Mouse (Mus musculus) spleen, adult 2 months (tissue): Measurements from ENCODE around the gene Gstcd. TPM values are rescaled to one million over a fixed set of nuclear protein-coding genes. Genes with fewer than 3 reads are reported as not detected.

Experiments used
- DNase-seq, 2 experiments: peaks; one replicate each; pipeline versions ENCODE4 v3.0.0 to v3.0.0-alpha.2; 2012 to 2021; ENCODE audit warnings: low spot score in 2 of 2, low read depth in 1 of 2
- H3K27ac ChIP-seq: fragments of 200-500 bp; 2 replicates; pipeline ENCODE4 v1.5.1; 2012; ENCODE audit warnings: low read length, inconsistent platforms; ENCODE audit not compliant: insufficient read depth
- H3K27me3 ChIP-seq: fragments of 200-500 bp; 2 replicates; pipeline ENCODE4 v1.6.1; 2012; ENCODE audit warnings: mild to moderate bottlenecking, moderate library complexity, low read length, inconsistent platforms; ENCODE audit not compliant: control insufficient read depth, insufficient read depth
- H3K36me3 ChIP-seq: fragments of 200-500 bp; 2 replicates; pipeline ENCODE4 v1.6.1; 2012; ENCODE audit warnings: mild to moderate bottlenecking, low read length, inconsistent platforms; ENCODE audit not compliant: control insufficient read depth, insufficient read depth
- H3K4me1 ChIP-seq: fragments of 200-500 bp; 2 replicates; pipeline ENCODE4 v1.6.1; 2011; ENCODE audit warnings: inconsistent platforms; ENCODE audit not compliant: control insufficient read depth, insufficient read depth, insufficient read length
- H3K4me3 ChIP-seq: fragments of 200-500 bp; 2 replicates; pipeline ENCODE4 v1.5.1; 2011; ENCODE audit warnings: mild to moderate bottlenecking, inconsistent platforms; ENCODE audit not compliant: insufficient read depth, insufficient read length; ENCODE audit errors: extremely low read depth
- CTCF ChIP-seq: fragments of 200-500 bp; IDR thresholded peaks from 2 replicates; pipeline ENCODE4 v1.5.1; 2011; ENCODE audit warnings: mild to moderate bottlenecking, inconsistent platforms; ENCODE audit not compliant: insufficient read depth, insufficient read length, insufficient replicate concordance; ENCODE audit errors: extremely low read depth
- POLR2A ChIP-seq: fragments of 200-500 bp; IDR thresholded peaks from 2 replicates; pipeline ENCODE4 v1.6.1; 2011; ENCODE audit warnings: low read depth, low read length, inconsistent platforms
- WGBS: fragments of 180-500 bp; shearing (Covaris S2); methylation state at CpG from one replicate; pipeline ENCODE4 v1.1.7; 2018; 5-methylcytosine and 5-hydroxymethylcytosine counted together
- polyA plus RNA-seq: library from polyadenylated mRNA; depleted of rRNA; stranded (reverse); fragments of >200 nt; gene quantifications from 2 replicates; pipeline ENCODE4 v1.2.3, GENCODE M21; 2012

The Gstcd gene
- polyA plus RNA-seq, 1 experiment, result 2.5 TPM

DNA sequence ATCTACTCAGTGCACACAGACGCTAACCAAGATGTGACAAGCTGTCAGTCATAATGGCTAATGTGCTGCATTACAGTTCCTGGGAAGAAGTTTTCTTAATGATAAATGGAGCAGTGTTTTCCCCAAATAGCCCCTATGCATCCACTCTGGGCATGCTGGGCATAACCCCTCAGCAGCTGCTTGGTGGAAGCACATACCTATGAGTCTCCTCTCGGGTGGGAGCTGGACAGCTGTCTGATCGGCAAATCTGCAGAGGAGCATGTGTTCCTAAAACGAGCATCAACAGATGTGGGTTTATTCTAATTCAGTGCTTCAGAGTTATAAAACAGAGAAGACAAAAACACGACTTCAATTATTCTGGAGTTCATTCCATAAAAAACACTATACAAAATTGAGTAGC is 105.6 kb downstream of the Gstcd start:
- TF ChIP-seq POLR2A (no peak), CTCF (no peak)
- no peaks in the 10 kb centered on the region for H3K4me1 ChIP-seq
- no peak overlapping the region for H3K4me3 ChIP-seq
- no peaks in the 10 kb centered on the region for H3K27me3 ChIP-seq
- WGBS, result 93% methylated on average over 5 of the region's 5 CpGs
- H3K27ac ChIP-seq, result no peak overlapping the region
- no peak for DNase-seq
- H3K36me3 ChIP-seq, result peaks cover 5% of the 10 kb centered on the region

DNA sequence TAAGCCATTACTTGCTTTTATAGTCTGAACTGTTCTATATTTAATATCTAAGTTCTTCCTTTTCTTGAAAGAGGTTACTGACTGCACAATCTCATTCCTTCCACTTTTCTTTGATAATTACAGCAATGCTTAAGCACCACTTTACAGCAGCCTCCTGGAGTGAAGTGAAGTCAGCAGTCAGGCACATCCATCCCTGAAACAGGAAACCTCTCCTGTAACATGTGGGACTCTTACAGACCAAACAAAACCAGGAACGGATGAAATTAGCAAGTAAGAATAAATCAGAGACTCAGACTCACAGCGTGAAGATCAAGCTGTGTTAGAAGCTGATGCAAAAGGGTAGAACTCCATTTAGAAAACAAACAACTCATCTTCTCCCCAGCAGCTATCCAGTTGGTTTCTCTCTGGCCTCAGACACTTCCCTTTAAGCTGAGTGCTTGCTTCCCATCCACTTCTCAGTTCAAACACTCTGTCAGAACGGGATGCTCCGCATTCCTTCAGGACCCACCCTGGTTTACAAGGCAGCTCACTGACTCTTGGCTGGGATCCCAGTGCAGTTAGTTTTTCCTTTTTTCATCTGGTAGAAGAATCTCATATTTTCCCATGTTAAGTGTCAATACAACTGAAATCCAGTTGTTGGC is 107.9 kb downstream of the Gstcd start:
- 90% methylated on average over 4 of the region's 4 CpGs for WGBS
- H3K4me1 ChIP-seq, result no peaks in the 10 kb centered on the region
- H3K27me3 ChIP-seq, result no peaks in the 10 kb centered on the region
- TF ChIP-seq CTCF (no peak), POLR2A (no peak)
- no peak overlapping the region for H3K27ac ChIP-seq
- peaks cover 7% of the 10 kb centered on the region for H3K36me3 ChIP-seq
- no peak for DNase-seq
- no peak overlapping the region for H3K4me3 ChIP-seq

GRCm38 (mm10) chr3:132981968-132982367 is 109.9 kb downstream of the Gstcd start:
- WGBS, result 96% methylated on average over 2 of the region's 2 CpGs
- DNase-seq, result no peak
- Histone ChIP-seq H3K27ac (no peak overlapping the region), H3K4me1 (no peaks in the 10 kb centered on the region), H3K36me3 (peaks cover 5% of the 10 kb centered on the region), H3K4me3 (no peak overlapping the region), H3K27me3 (no peaks in the 10 kb centered on the region)
- no peak for TF ChIP-seq POLR2A
- no peak for TF ChIP-seq CTCF

DNA sequence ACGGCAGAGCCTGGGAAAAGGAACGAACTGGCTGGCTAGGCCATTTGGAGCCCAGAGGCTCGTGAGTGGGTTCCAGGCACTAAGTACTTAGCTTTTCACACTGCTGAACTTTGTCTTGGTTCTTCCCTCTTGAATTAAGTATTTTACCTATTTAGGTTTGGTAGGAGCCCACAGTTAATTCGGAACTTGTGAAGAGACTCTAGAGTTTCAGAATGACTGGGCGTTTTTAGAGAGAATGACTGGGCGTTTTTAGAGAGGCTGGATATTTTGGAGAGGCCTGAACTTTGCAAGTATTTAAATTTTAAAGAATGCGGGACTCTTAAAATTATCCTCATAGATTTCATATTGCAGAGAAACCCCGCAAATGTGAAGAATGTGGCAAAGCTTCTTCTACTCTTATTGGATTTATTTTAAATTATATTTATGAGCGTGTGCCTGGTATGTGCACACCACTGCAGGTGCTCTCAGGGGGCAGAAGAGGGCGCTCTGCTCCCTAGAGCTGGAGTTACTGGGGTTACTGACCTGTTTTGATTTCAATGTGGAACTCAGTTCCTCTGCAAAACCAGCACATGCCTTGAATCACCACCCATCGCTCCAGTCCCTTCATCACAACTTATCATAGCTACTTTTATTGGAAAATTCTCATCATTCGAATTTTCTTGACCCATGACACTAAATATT is 111.9 kb downstream of the Gstcd start:
- Histone ChIP-seq H3K36me3 (peaks cover 5% of the 10 kb centered on the region), H3K4me1 (no peaks in the 10 kb centered on the region), H3K27me3 (no peaks in the 10 kb centered on the region), H3K4me3 (no peak overlapping the region), H3K27ac (no peak overlapping the region)
- no peak for TF ChIP-seq POLR2A
- TF ChIP-seq CTCF, result no peak
- no peak for DNase-seq
- WGBS, result 95% methylated on average over 12 of the region's 12 CpGs

- no peak overlapping the region for H3K27ac ChIP-seq
- H3K27me3 ChIP-seq, result no peaks in the 10 kb centered on the region
- no peak overlapping the region for H3K4me3 ChIP-seq
- no peaks in the 10 kb centered on the region for H3K36me3 ChIP-seq
- no peak for DNase-seq
- H3K4me1 ChIP-seq, result no peaks in the 10 kb centered on the region
- TF ChIP-seq POLR2A (no peak), CTCF (no peak)
- 35% methylated on average over 5 of the region's 5 CpGs for WGBS
These were observed 125.6 kb downstream of the Gstcd start for GRCm38 (mm10) chr3:132966255-132966654.

- DNase-seq, result no peak
- 78% methylated on average over 9 of the region's 9 CpGs for WGBS
- TF ChIP-seq CTCF (no peak), POLR2A (no peak)
These were observed 126.9 kb downstream of the Gstcd start for GRCm38 (mm10) chr3:132964715-132965507.

More at GRCm38 (mm10) chr3:132964715-132965507, 126.9 kb downstream of the Gstcd start:
- H3K27ac ChIP-seq, result no peak overlapping the region
- no peaks in the 10 kb centered on the region for H3K36me3 ChIP-seq
- H3K27me3 ChIP-seq, result no peaks in the 10 kb centered on the region
- no peak overlapping the region for H3K4me3 ChIP-seq
- H3K4me1 ChIP-seq, result no peaks in the 10 kb centered on the region
